Mouse (Mus musculus) heart, postnatal 0 days (tissue): ENCODE measurements at regions not wholly inside any gene's neighbourhood (a gene's known extent, or its start where the extent isn't known, plus 50 kb on each side); places are given as distances from the start of the nearest gene placed in this dataset.

Experiments
- ATAC-seq: fragments of 200-750 bp; cut with Nextera tagmentation; 2 replicates; pipeline ENCODE4 v1.8.0; 2017; ENCODE audit warnings: low read depth, moderate number of reproducible peaks, moderate library complexity; ENCODE audit not compliant: insufficient read depth
- DNase-seq: peaks from one replicate; pipeline ENCODE4 v3.0.0-alpha.2; 2016; ENCODE audit warnings: low spot score
- H3K27ac ChIP-seq: fragments of 300-500 bp; sonication (generic); 2 replicates; pipeline ENCODE4 v1.5.1; 2014; ENCODE audit warnings: low read depth, mild to moderate bottlenecking
- H3K27me3 ChIP-seq: fragments of 300-500 bp; sonication (generic); 2 replicates; pipeline ENCODE4 v1.6.1; 2014; ENCODE audit warnings: low read length, mixed read lengths; ENCODE audit not compliant: control insufficient read depth, insufficient read depth
- H3K36me3 ChIP-seq: fragments of 300-500 bp; sonication (generic); replicated peaks from 2 replicates; pipeline ENCODE4 v1.6.1; 2014; ENCODE audit warnings: low read length, mixed read lengths; ENCODE audit not compliant: control insufficient read depth, insufficient read depth
- H3K4me1 ChIP-seq: fragments of 300-500 bp; sonication (generic); 2 replicates; pipeline ENCODE4 v1.6.1; 2014; ENCODE audit warnings: antibody characterized with exemption; ENCODE audit not compliant: control insufficient read depth, insufficient read depth
- H3K4me2 ChIP-seq: fragments of 300-500 bp; sonication (generic); 2 replicates; pipeline ENCODE4 v1.6.1; 2014; ENCODE audit warnings: low read depth, mild to moderate bottlenecking, low read length, moderate library complexity
- H3K4me3 ChIP-seq: fragments of 300-500 bp; sonication (generic); 2 replicates; pipeline ENCODE4 v1.5.1; 2014; ENCODE audit warnings: low read depth, low read length
- H3K9ac ChIP-seq: fragments of 300-500 bp; sonication (generic); replicated peaks from 2 replicates; pipeline ENCODE4 v1.6.1; 2014; ENCODE audit warnings: low read depth, low read length, mixed read lengths
- H3K9me3 ChIP-seq: fragments of 300-500 bp; sonication (generic); replicated peaks from 2 replicates; pipeline ENCODE4 v1.6.1; 2016; ENCODE audit warnings: low read length; ENCODE audit not compliant: control insufficient read depth
- CTCF ChIP-seq: IDR thresholded peaks from 2 replicates; pipeline ENCODE4 v1.5.1; 2016; ENCODE audit warnings: antibody characterized with exemption, control low read depth, low read depth
- EP300 ChIP-seq: IDR thresholded peaks from 2 replicates; pipeline ENCODE4 v1.6.1; 2016; ENCODE audit warnings: antibody characterized with exemption, low read depth
- WGBS: fragments of 180-500 bp; shearing (Covaris S2); extraction: QIAGEN DNeasy Blood & Tissue Kit; methylation state at CpG from one replicate; pipeline ENCODE4 v1.1.7; 2014; 5-methylcytosine and 5-hydroxymethylcytosine counted together

DNA sequence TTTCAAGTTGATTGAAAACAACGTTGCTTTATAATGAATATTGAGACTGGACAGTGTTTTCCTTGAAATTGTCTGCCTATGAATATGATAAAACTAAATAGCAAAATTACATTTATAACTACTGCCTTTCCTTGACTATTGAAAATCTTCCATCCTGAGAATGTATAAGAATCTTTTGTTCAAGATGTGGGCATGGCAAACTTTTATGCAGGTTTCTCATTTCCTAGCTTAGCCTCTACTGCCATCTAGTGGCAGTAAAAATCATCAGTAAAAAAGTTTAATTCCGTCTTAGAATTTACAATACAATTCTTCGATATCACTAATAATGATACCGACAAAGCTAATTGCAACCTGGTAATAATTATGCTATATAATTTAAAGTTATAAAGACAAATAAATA is 123.5 kb upstream of the Cypt12 start:
- no peak overlapping the region for H3K4me3 ChIP-seq
- H3K4me2 ChIP-seq = no peak overlapping the region
- WGBS = 43% methylated on average over 4 of the region's 4 CpGs
- H3K4me1 ChIP-seq = no peaks in the 10 kb centered on the region
- ATAC-seq (no peak), DNase-seq (peak; percentile 36)
- H3K9ac ChIP-seq = no peak overlapping the region
- TF ChIP-seq EP300 = no peak
- peak; percentile 67 for TF ChIP-seq CTCF
- no peaks in the 10 kb centered on the region for H3K36me3 ChIP-seq
- H3K9me3 ChIP-seq = no peaks in the 10 kb centered on the region
- H3K27ac ChIP-seq = no peak overlapping the region
- no peaks in the 10 kb centered on the region for H3K27me3 ChIP-seq

DNA sequence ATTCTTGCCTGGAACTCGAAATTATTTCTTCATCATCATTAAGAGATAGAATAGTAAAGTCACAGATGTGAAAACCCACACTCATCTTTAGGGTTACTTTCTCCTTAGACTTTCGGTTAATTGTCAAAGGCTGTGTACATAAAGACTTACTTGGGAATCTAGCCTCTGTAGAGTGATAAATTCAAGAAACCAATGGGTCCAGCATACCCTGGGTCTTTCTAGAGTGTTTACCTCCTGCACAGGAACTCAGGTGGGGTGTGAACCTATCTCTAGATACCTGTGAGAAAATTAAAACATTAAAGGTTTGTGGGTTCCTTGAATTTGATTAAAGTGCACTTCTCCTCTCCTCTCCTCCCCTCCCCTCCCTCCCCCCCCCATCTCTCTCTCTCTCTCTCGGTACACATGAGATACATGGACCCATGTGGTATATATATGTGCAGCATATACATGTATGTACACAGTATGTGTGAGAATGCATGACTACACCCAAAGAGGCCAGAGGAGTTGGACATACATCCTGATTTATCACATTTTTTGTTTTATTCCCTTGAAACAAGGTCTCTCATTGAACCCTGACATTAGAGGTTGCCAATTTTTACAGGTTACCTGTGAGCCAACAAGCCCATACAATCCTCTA is 122.8 kb upstream of the Cypt12 start:
- ATAC-seq = no peak
- Histone ChIP-seq H3K9me3 (no peaks in the 10 kb centered on the region), H3K27me3 (no peaks in the 10 kb centered on the region), H3K4me1 (no peaks in the 10 kb centered on the region), H3K4me2 (no peak overlapping the region), H3K4me3 (no peak overlapping the region), H3K36me3 (no peaks in the 10 kb centered on the region), H3K9ac (no peak overlapping the region), H3K27ac (no peak overlapping the region)
- WGBS = 50% methylated on average over 3 of the region's 3 CpGs
- TF ChIP-seq CTCF (no peak), EP300 (no peak)
- no peak for DNase-seq

DNA sequence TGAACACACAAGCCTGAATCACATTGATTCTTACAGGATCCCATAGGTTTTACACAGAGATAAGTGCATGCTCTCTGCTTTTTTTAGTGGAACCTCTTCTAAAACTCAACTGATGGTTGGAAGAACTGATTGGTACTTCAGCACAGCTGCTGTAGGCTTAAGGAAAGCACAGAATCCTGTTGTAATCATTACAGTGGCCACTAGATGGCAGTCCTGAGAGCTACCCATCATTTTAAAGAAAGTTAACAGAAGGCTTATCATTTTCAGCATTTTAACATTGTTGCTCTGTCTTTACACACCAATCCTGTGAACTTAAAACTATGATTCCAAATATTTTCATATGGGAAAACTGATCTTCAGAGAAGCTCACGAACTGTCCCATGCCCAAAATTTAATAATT is 113.5 kb upstream of the Cypt12 start:
- 34% methylated on average over 1 of the region's 1 CpGs for WGBS
- Histone ChIP-seq H3K27me3 (no peaks in the 10 kb centered on the region), H3K9ac (no peak overlapping the region), H3K4me2 (no peak overlapping the region), H3K4me3 (no peak overlapping the region), H3K27ac (no peak overlapping the region), H3K9me3 (no peaks in the 10 kb centered on the region), H3K36me3 (no peaks in the 10 kb centered on the region), H3K4me1 (no peaks in the 10 kb centered on the region)
- no peak for DNase-seq
- ATAC-seq = no peak
- TF ChIP-seq EP300 (no peak), CTCF (peak; percentile 64)

DNA sequence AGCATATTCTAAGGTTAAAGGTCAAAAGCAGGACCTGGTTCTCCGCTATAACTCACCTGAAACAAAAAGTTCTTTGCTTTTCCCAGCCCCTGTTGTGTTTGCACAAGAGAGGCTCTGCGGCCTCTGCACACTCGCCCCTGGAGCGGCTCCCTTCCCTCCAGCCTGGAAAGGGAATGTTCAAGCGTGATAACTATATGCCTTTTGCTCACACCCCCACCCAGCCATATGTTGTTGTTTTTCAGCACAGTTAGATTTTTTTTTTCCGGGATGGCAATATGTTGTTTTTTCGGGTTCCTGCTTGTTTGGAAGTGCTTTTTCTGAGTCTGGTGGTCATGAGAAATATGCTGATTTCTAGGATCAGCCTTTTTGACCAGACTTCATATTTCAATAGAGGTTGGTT is 100.6 kb upstream of the Cypt12 start:
- Histone ChIP-seq H3K4me2 (no peak overlapping the region), H3K9ac (no peak overlapping the region), H3K27me3 (no peaks in the 10 kb centered on the region), H3K4me3 (no peak overlapping the region), H3K36me3 (no peaks in the 10 kb centered on the region), H3K9me3 (no peaks in the 10 kb centered on the region), H3K27ac (no peak overlapping the region), H3K4me1 (no peaks in the 10 kb centered on the region)
- WGBS = 60% methylated on average over 7 of the region's 7 CpGs
- DNase-seq = no peak
- ATAC-seq = no peak
- TF ChIP-seq EP300 = no peak
- no peak for TF ChIP-seq CTCF

DNA sequence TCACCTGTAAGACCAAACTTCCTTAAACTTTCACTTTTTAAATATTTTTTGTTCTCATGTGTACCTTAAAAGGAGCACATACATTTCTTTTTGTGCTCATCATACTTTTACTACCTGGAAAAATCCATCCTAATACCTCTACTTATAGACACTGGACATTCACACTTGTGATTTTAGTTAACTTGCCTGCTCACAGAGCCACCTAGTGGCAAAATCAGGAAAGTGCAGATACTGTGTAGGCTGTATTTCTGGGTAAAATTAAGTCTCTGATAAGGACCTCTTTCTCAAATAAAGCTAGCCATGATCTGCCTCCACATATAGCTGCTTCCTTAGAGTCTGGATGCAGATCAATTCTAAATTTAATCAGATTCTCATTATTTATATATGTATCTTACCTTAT is 100.0 kb upstream of the Cypt12 start:
- TF ChIP-seq EP300 (no peak), CTCF (peak; percentile 47)
- no peak for ATAC-seq

DNA sequence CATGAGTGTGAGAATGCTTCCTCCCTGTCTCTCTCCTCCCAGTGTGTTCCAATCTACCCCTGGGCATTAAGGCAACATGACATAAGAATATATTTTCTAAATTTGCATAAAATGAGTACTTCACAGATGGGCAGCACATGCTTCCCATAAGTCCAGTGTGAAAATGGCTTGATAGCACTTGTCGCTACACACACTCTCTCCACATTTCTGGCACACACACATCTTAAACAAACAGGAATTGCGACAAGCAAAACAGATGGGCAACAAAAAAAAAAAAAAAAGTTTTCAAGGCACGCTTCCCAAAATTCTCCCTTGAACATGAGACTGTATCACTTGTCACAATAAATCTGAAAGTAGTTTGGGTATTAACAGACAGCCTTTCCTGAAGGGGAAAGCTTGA is 85.8 kb upstream of the Cypt12 start:
- TF ChIP-seq CTCF (no peak), EP300 (no peak)
- Histone ChIP-seq H3K4me1 (no peaks in the 10 kb centered on the region), H3K27me3 (no peaks in the 10 kb centered on the region), H3K4me2 (no peak overlapping the region), H3K36me3 (no peaks in the 10 kb centered on the region), H3K27ac (no peak overlapping the region), H3K9me3 (no peaks in the 10 kb centered on the region), H3K4me3 (no peak overlapping the region), H3K9ac (no peak overlapping the region)
- no peak for DNase-seq
- WGBS = 51% methylated on average over 3 of the region's 3 CpGs
- no peak for ATAC-seq

More for the DNA sequence above, 100.0 kb upstream of the Cypt12 start:
- no peak overlapping the region for H3K4me3 ChIP-seq
- H3K4me2 ChIP-seq = no peak overlapping the region
- no peak for DNase-seq
- H3K36me3 ChIP-seq = no peaks in the 10 kb centered on the region
- H3K27me3 ChIP-seq = no peaks in the 10 kb centered on the region
- no peaks in the 10 kb centered on the region for H3K9me3 ChIP-seq
- no peak overlapping the region for H3K27ac ChIP-seq
- H3K9ac ChIP-seq = no peak overlapping the region
- no peaks in the 10 kb centered on the region for H3K4me1 ChIP-seq
